Mouse (Mus musculus) mature B cell (primary cell): ENCODE results near the gene Crtap.

Source experiments
- in situ Hi-C: fragments of 300-500 bp; cut with MboI; formaldehyde crosslinking; loops from 2 replicates; pipeline ENCODE4 v1.14.3; 2019

Crtap gene

DNA sequence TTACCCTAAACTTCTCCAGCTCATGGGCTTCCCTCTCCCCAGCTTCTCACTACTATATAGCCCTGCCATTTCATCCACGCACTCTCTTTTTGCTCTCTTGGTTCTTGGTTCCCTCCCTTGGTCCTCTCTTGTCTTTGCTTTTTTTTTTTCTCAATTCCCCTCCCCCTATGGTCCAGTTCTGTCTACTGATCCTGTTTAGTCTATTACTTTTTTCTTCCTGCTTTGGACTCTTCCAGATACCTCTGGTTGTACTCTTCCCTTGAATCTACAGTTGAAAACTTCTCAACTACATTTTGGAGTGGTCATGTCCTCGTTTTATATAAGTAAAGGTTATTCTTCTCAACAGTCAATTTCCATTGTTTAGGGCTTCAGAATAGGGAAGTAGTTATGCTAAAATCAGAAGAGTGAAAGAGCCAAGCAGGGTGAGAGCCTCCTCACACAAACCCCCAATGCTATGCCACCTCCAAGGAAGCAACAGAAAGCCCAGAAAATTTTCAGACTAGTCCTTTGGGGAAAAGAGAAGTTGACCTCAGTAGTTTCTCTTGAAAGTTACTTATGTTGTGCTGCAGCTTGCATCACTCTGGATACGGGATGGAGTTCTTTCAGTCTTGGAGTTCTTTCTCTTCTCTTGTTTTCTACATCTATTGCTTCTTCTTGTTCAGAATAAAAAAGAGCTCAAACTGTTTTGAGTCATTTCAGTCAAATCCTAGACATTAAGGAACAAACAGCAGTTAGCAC lies 64.3 kb downstream of the Crtap start:
- in situ Hi-C loops, result no loop called here
